Mouse (Mus musculus): ENCODE measurements at regions not wholly inside any gene's neighbourhood (a gene's known extent, or its start where the extent isn't known, plus 50 kb on each side); places are given as distances from the start of the nearest gene placed in this dataset.

DNA sequence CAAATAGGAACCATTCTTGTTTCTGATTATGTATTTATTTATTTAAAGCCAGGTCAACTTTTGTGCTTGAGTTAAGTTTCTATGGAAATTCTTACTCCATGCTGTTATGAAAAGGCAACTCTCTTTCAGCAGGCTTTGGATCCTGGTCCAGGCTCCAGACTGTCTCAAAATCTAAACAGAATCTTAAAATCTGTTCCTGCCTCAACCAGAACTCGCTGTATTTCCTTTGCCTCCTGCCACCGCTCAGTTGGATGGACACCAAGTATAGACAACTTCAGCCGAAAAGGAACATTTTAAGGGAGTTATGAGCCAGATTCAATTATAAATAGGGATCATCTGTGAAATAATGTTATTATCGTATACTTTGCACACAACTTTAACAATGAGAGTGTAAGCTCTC lies 445.7 kb downstream of the Gm43517 start:
- no peaks in the 10 kb centered on the region for H3K4me1 ChIP-seq (ENCODE audit: control insufficient read depth in 1 of 2, insufficient read depth in 2 of 2, low read length in 2 of 2)
- no peak overlapping the region for H3K27ac ChIP-seq (ENCODE audit: control insufficient read depth, low read depth, low read length)
- DNase-seq (ENCODE audit: low read depth, low spot score): no peak
- H3K9ac ChIP-seq (ENCODE audit: control insufficient read depth, low read depth, low read length, poor library complexity, severe bottlenecking): no peak overlapping the region
- H3K4me3 ChIP-seq (ENCODE audit: control insufficient read depth in 1 of 2, insufficient read depth in 1 of 2, low read depth in 2 of 2, low read length in 2 of 2): no peak overlapping the region
- H3K36me3 ChIP-seq (ENCODE audit: control insufficient read depth in 1 of 2, insufficient read depth in 2 of 2, low read length in 2 of 2): no peaks in the 10 kb centered on the region
- H3K27me3 ChIP-seq (ENCODE audit: control insufficient read depth in 1 of 2, insufficient read depth in 2 of 2, low read length in 2 of 2): no peaks in the 10 kb centered on the region
- H3K9me3 ChIP-seq (replicated peaks; ENCODE audit: insufficient read depth, low read length): no peaks in the 10 kb centered on the region
- TF ChIP-seq UBTF (IDR thresholded peaks at IDR 0.05; ENCODE audit: borderline replicate concordance, insufficient read depth, low read depth, low read length) (no peak), MYC (IDR thresholded peaks at IDR 0.05; ENCODE audit: low read depth, low read length) (no peak), USF1 (IDR thresholded peaks at IDR 0.05; ENCODE audit: low read depth, low read length) (no peak), NELFE (IDR thresholded peaks at IDR 0.05; ENCODE audit: low read depth, low read length) (no peak), SIN3A (IDR thresholded peaks at IDR 0.05; ENCODE audit: low read length) (no peak), RCOR1 (IDR thresholded peaks at IDR 0.05; ENCODE audit: low read depth, low read length) (no peak)
- no peaks in the 10 kb centered on the region for H3K79me2 ChIP-seq (ENCODE audit: control insufficient read depth, insufficient read depth, low read length, poor library complexity)

DNA sequence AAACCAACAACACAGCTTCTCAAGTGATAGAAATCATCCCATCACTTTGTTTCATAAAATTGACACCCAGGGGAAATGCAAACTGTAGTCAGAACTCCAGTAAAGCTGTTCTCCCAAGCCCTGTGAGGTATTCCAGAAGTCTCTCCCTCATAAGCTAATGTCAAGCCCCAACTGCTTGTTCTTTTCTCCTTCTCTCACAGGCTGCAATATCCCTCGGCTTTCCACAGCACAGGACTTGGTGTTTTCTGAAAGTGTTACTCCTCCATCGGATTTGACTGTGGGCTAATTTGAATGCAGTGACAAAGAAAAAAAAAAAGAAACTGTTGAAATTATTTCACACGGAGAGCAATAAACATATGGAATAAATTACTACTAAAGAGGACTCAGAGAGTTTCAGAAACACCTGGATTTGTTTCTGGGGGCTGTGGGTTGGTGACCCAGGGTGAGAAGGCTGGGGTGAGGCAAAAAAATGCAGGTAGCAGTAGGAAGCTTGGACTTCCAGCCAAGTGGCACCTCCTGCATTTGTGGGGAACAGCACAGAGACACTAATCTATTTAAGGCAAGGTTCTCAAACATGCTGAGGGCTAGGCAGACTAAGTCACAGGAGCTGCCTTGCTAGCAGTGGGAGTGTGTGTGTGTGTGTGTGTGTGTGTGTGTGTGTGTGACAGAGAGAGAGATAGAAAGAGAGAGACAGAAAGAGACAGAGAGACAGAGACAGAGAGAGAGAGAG lies 447.3 kb downstream of the Gm43517 start:
- Histone ChIP-seq H3K9ac (ENCODE audit: control insufficient read depth, low read depth, low read length, poor library complexity, severe bottlenecking) (no peak overlapping the region), H3K27me3 (ENCODE audit: control insufficient read depth in 1 of 2, insufficient read depth in 2 of 2, low read length in 2 of 2) (no peaks in the 10 kb centered on the region), H3K4me3 (ENCODE audit: control insufficient read depth in 1 of 2, insufficient read depth in 1 of 2, low read depth in 2 of 2, low read length in 2 of 2) (no peak overlapping the region), H3K36me3 (ENCODE audit: control insufficient read depth in 1 of 2, insufficient read depth in 2 of 2, low read length in 2 of 2) (no peaks in the 10 kb centered on the region), H3K4me1 (ENCODE audit: control insufficient read depth in 1 of 2, insufficient read depth in 2 of 2, low read length in 2 of 2) (no peaks in the 10 kb centered on the region), H3K9me3 (replicated peaks; ENCODE audit: insufficient read depth, low read length) (no peaks in the 10 kb centered on the region), H3K79me2 (ENCODE audit: control insufficient read depth, insufficient read depth, low read length, poor library complexity) (no peaks in the 10 kb centered on the region), H3K27ac (ENCODE audit: control insufficient read depth, low read depth, low read length) (no peak overlapping the region)
- TF ChIP-seq EP300 (IDR thresholded peaks at IDR 0.05; ENCODE audit: low read depth in 1 of 2, low read length in 2 of 2) (no peak), USF1 (IDR thresholded peaks at IDR 0.05; ENCODE audit: low read depth, low read length) (no peak), NELFE (IDR thresholded peaks at IDR 0.05; ENCODE audit: low read depth, low read length) (no peak), CHD2 (IDR thresholded peaks at IDR 0.05; ENCODE audit: low read length) (no peak), TCF12 (IDR thresholded peaks at IDR 0.05; ENCODE audit: low read depth, low read length) (no peak), MAX (IDR thresholded peaks at IDR 0.05; ENCODE audit: low read length) (no peak), RAD21 (IDR thresholded peaks at IDR 0.05; ENCODE audit: low read depth, low read length) (no peak), E2F4 (IDR thresholded peaks at IDR 0.05; ENCODE audit: borderline replicate concordance, low read depth, low read length) (no peak), UBTF (IDR thresholded peaks at IDR 0.05; ENCODE audit: borderline replicate concordance, insufficient read depth, low read depth, low read length) (no peak), NRF1 (IDR thresholded peaks at IDR 0.05; ENCODE audit: insufficient read depth, low read depth, low read length, poor library complexity, severe bottlenecking) (no peak), MYB (IDR thresholded peaks at IDR 0.05; ENCODE audit: low read depth, low read length) (no peak), MEF2A (IDR thresholded peaks at IDR 0.05; ENCODE audit: extremely low read depth, insufficient replicate concordance, low read depth, low read length, poor library complexity, severe bottlenecking) (no peak), GABPA (IDR thresholded peaks at IDR 0.05; ENCODE audit: low read depth, low read length) (no peak), USF2 (IDR thresholded peaks at IDR 0.05; ENCODE audit: borderline replicate concordance in 1 of 2, insufficient read depth in 1 of 2, low read depth in 1 of 2, low read length in 2 of 2) (no peak), SMC3 (IDR thresholded peaks at IDR 0.05; ENCODE audit: low read depth, low read length) (no peak)
- no peak for DNase-seq (ENCODE audit: low read depth, low spot score)

All from MEL (cell line).